ENCODE assay signal across 8 mouse cellular contexts in the genomic region with DNA sequence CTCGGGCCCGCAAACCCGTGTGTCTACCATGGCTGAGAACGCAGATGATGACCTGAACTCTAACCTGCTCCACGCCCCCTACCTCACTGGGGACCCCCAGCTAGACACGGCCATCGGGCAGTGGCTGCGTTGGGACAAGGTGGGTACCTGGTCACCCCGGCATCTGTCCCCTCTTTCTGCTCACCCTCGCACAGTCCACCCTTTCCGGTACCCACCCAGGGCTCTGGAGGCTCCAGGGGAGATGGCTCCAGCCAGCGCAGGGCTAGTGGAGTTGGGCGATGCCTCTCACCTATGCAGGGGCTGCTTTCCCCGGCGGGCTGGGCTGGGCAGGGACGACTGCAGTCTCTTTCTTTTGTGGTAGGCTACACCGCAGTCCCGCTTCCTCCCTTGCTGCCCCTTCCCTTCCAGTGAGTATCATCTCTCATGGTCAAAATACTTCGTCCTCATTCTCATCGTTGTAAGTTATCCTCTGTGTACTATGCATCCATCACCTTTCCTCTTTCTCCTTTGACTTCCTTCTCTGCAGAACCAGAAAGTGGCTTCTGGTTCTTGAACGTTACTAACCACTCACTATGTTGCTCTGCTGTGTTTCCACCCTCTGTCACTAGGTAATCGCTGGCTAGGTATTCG. TPM values are rescaled to one million over a fixed set of nuclear protein-coding genes. Genes with fewer than 3 reads are reported as not detected.
DNase-seq lines count a peak whose midpoint lies in the region; ATAC-seq and TF ChIP-seq lines count a peak whose summit lies in the region.

No protein-coding gene starts in this region.

- H3K4me1 ChIP-seq in testis, adult 2 months (ENCODE audit: control insufficient read depth, insufficient read depth, low read length): peaks cover 2% of the 10 kb centered on the region; the same call in 1 of the 2 replicates
- H3K4me1 ChIP-seq in embryonic facial prominence, embryonic 15.5 days: peaks cover 10% of the 10 kb centered on the region
- no peaks in the 10 kb centered on the region for H3K4me1 ChIP-seq in intestine, embryonic 15.5 days (replicated peaks)

- no peaks in the 10 kb centered on the region for H3K9me3 ChIP-seq in embryonic facial prominence, embryonic 15.5 days (replicated peaks)
- H3K9me3 ChIP-seq in intestine, embryonic 15.5 days: no peaks in the 10 kb centered on the region

- ATAC-seq in embryonic facial prominence, embryonic 15.5 days (ENCODE audit: insufficient number of reproducible peaks, low FRiP score, low TSS enrichment, low read depth): peak; percentile 42
- ATAC-seq in intestine, embryonic 15.5 days: peak; percentile 54
- peak; percentile 8 for ATAC-seq in megakaryocyte progenitor cell, adult 5-6 weeks (replicated peaks; ENCODE audit: poor library complexity)

- no peaks in the 10 kb centered on the region for H3K36me3 ChIP-seq in testis, adult 2 months (ENCODE audit: control insufficient read depth, insufficient read depth, low read length)
- H3K36me3 ChIP-seq in embryonic facial prominence, embryonic 15.5 days: no peaks in the 10 kb centered on the region
- H3K36me3 ChIP-seq in intestine, embryonic 15.5 days: no peaks in the 10 kb centered on the region

- WGBS in embryonic facial prominence, embryonic 15.5 days: under 1% methylated on average over 23 of the region's 23 CpGs
- WGBS in intestine, embryonic 15.5 days: 2% methylated on average over 23 of the region's 23 CpGs

- no peak for TF ChIP-seq POLR2A in testis, adult 2 months (IDR thresholded peaks at IDR 0.05; ENCODE audit: control insufficient read depth, low read depth, low read length)

- DNase-seq in cerebellum, postnatal 14 days: peak; percentile 61 to 62
- no peak for DNase-seq in cerebellum, adult 9-11 months
- no peak for DNase-seq in testis, postnatal 14 days (ENCODE audit: low spot score)
- DNase-seq in spleen, postnatal 4 days (ENCODE audit: low spot score in 2 of 2): peak; percentile 48 to 85

- H3K4me2 ChIP-seq in embryonic facial prominence, embryonic 15.5 days (replicated peaks): peak overlapping the region; percentile 95
- peak overlapping the region; percentile 99 for H3K4me2 ChIP-seq in intestine, embryonic 15.5 days (replicated peaks)

- H3K4me3 ChIP-seq in testis, adult 2 months (ENCODE audit: control insufficient read depth, low read depth, low read length): peak overlapping the region; percentile 90
- peak overlapping the region; percentile 63 for H3K4me3 ChIP-seq in embryonic facial prominence, embryonic 15.5 days (replicated peaks)
- H3K4me3 ChIP-seq in intestine, embryonic 15.5 days (replicated peaks): peak overlapping the region; percentile 73

- peak overlapping the region; percentile 70 for H3K27ac ChIP-seq in testis, adult 2 months (ENCODE audit: control insufficient read depth, insufficient read depth, low read depth, low read length)
- peak overlapping the region; percentile 83 for H3K27ac ChIP-seq in embryonic facial prominence, embryonic 15.5 days (replicated peaks)
- H3K27ac ChIP-seq in intestine, embryonic 15.5 days: peak overlapping the region; percentile 75

- H3K9ac ChIP-seq in embryonic facial prominence, embryonic 15.5 days: peak overlapping the region; percentile 49
- H3K9ac ChIP-seq in intestine, embryonic 15.5 days: peak overlapping the region; percentile 61

- H3K27me3 ChIP-seq in testis, adult 2 months (ENCODE audit: control insufficient read depth, insufficient read depth, low read length): no peaks in the 10 kb centered on the region
- no peaks in the 10 kb centered on the region for H3K27me3 ChIP-seq in embryonic facial prominence, embryonic 15.5 days
- H3K27me3 ChIP-seq in intestine, embryonic 15.5 days (replicated peaks): no peaks in the 10 kb centered on the region

- no peak for TF ChIP-seq CTCF in testis, adult 2 months (IDR thresholded peaks at IDR 0.05; ENCODE audit: control insufficient read depth, insufficient read depth, insufficient replicate concordance, low read depth, low read length)

RNA-seq across cellular contexts. Expression of a gene that starts 0.8 kb away (rescaled TPM):
- 5.3 and 6.5 TPM in 2 replicates for polyA plus RNA-seq in testis, adult 2 months (2012; rRNA removed)
- 2.8 and 3.4 TPM in 2 replicates for polyA plus RNA-seq in embryonic facial prominence, embryonic 15.5 days (2015; fragmentation: Nextera tagmentation; extraction: Ambion mirVana)
- polyA plus RNA-seq in intestine, embryonic 15.5 days (2015; fragmentation: Nextera tagmentation; extraction: Ambion mirVana): 2.3 and 2.4 TPM in 2 replicates
- total RNA-seq in megakaryocyte progenitor cell, adult 5-6 weeks (2015): 8.0 and 12.4 TPM in 2 replicates
- total RNA-seq in megakaryocyte progenitor cell, adult 5-6 weeks (2017): 6.2 and 10.6 TPM in 2 replicates

RNA-seq across cellular contexts. Expression of a gene that starts 51.7 kb away (rescaled TPM):
- 193 and 197 TPM in 2 replicates for polyA plus RNA-seq in testis, adult 2 months (2012; rRNA removed)
- polyA plus RNA-seq in embryonic facial prominence, embryonic 15.5 days (2015; fragmentation: Nextera tagmentation; extraction: Ambion mirVana): 16.2 and 17.6 TPM in 2 replicates
- polyA plus RNA-seq in intestine, embryonic 15.5 days (2015; fragmentation: Nextera tagmentation; extraction: Ambion mirVana): 58.7 and 63.1 TPM in 2 replicates
- 0.59 and 0.77 TPM in 2 replicates for total RNA-seq in megakaryocyte progenitor cell, adult 5-6 weeks (2015)
- 2.0 and 4.2 TPM in 2 replicates for total RNA-seq in megakaryocyte progenitor cell, adult 5-6 weeks (2017)

RNA-seq across cellular contexts. Expression of a gene that starts 57.3 kb away (rescaled TPM):
- 0.23 and 1.4 TPM in 2 replicates for polyA plus RNA-seq in testis, adult 2 months (2012; rRNA removed)
- 17.1 and 28.4 TPM in 2 replicates for polyA plus RNA-seq in embryonic facial prominence, embryonic 15.5 days (2015; fragmentation: Nextera tagmentation; extraction: Ambion mirVana)
- 4.6 and 5.8 TPM in 2 replicates for polyA plus RNA-seq in intestine, embryonic 15.5 days (2015; fragmentation: Nextera tagmentation; extraction: Ambion mirVana)
- 0.22 TPM in 1 of 2 replicates, not detected in the other for total RNA-seq in megakaryocyte progenitor cell, adult 5-6 weeks (2015)
- total RNA-seq in megakaryocyte progenitor cell, adult 5-6 weeks (2017): not detected in 2 replicates

Comparison
In these comparisons a context has a peak if more than half of its experiments do, and no peak if none do; other contexts are left out.
1. DNase-seq: peak in cerebellum, postnatal 14 days (2 of 2) and spleen, postnatal 4 days (2 of 2); none in cerebellum, adult 9-11 months (single experiment) and testis, postnatal 14 days (single experiment).
2. Peak in every context shown above with its lines, with median percentiles within 50 percentile points of each other: H3K27ac ChIP-seq, H3K4me3 ChIP-seq and ATAC-seq.